Mouse (Mus musculus): ENCODE measurements around the gene Abcg4.
A peak's percentile ranks its signal among the peaks of the same experiment; 100 is the strongest.
"Not testable (repeated sequence)": the region's sequence is repeated elsewhere in the genome, so short reads cannot be mapped to it uniquely, and the experiment has no call there.

The Abcg4 gene

GRCm38 (mm10) chr9:44288076-44288958 is at the start of gene Abcg4:
Gene Abcg4 (minus strand): TSS chr9:44288615.
- peak; percentile 46 to 59 for DNase-seq

GRCm38 (mm10) chr9:44337436-44338169 is 49.2 kb upstream of the Abcg4 start:
- peak; percentile 27 to 29 for DNase-seq

DNA sequence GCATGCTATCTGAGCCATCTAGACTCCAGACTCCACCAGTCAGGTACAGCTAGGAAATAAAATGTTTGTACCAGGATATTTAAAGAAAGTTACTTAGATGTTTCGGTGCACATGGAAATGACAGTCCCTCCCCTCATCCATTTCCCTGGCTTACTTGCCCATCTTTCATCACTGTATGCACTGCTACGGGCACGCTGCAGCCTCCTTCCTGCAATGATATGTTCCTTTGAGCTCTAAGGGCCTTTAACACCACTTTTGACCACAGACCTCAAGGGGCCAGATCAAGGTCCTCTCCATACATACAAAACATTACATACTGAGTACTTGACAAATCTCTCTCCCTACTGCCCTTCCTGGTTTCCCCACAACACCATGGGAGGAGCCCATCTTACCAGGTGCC is 48.5 kb upstream of the Abcg4 start:
- DNase-seq, result no peak

GRCm38 (mm10) chr9:44336513-44336912 is 48.1 kb upstream of the Abcg4 start:
- not testable (repeated sequence) for DNase-seq

- no peak for DNase-seq
These were observed 47.6 kb upstream of the Abcg4 start for GRCm38 (mm10) chr9:44336093-44336406.

DNA sequence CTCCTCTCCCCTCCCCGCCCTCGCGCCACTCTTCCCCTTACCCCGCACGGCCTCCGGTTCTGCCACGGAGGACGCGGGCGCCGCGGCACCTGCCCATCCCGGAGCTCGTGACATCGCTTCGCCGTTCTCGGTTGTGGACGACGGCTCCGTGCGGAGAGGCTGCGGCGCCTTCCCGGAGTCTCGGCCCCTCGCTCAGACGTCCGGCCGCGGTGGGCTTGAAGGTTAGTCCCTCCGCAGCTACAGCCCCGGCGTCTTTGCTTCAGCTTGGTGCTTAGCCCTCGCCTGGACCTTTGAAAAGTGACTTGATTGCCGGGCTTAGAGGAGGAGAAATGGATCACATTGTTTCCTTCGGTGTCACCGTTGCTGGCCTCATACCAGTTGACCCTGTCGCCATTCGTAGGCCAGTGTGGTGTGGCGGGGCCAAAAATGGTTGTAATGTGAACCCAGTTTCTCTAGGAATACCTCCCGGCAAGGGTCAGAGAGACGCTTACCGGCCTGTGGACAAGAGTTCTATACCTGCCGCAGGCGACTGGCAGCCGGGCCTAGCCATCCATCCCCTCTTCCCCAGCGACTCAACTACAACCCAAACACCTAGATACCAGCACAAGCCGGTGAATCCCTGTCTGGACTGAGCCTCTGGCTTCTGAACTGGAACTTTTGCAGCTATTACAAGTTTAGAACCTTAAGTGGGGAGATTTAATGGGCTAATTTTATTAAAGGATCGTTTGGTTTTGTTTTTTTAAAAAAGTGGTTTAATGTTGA is 47.1 kb upstream of the Abcg4 start:
- DNase-seq, result peak in 1 of 2 experiments; percentile 54

- peak; percentile 97 to 99 for DNase-seq
These were observed 46.2 kb upstream of the Abcg4 start, which contains the start of gene H2afx for GRCm38 (mm10) chr9:44334396-44335330. Gene H2afx (plus strand): TSS chr9:44334694.

DNA sequence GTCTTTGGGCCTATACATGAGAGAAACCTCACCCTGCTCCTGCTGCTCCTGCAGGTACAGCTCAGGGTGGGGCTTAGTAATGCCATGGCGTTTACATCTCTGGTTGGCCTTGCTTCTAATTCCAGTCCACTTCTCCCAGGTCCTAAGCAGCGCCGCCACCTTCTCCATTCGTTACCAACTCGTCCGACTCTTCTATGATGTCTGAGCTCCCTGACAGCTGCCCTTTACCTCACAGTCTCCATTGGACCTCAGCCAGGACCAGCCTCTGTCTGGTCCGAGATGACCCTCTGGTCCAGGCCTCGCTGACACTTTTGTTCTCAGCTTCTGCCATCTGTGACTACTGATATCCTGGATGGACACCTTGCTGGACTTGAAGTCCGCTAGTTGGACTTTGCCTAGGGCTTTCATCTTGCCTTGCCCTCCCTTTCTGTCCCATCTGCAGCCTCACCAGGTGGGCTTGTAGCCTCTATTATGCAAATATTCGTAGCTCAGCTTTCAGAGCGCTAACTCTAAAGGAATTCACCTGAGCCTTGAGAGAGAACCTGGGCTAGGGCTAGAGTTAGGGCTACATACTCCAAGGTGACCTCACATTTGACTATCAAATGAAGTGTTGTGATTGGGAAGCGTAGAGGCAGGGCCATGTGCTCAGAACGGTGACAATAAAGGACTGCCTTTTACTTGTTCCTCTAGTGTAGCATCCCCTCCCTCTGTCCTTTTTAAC is 44.7 kb upstream of the Abcg4 start:
- DNase-seq, result no peak

GRCm38 (mm10) chr9:44330736-44331135 is 42.3 kb upstream of the Abcg4 start:
- no peak for DNase-seq

- DNase-seq, result no peak
These were observed 39.5 kb upstream of the Abcg4 start for GRCm38 (mm10) chr9:44327926-44328325.

- DNase-seq, result peak; percentile 44 to 57
These were observed 38.8 kb upstream of the Abcg4 start for GRCm38 (mm10) chr9:44327064-44327711.

DNA sequence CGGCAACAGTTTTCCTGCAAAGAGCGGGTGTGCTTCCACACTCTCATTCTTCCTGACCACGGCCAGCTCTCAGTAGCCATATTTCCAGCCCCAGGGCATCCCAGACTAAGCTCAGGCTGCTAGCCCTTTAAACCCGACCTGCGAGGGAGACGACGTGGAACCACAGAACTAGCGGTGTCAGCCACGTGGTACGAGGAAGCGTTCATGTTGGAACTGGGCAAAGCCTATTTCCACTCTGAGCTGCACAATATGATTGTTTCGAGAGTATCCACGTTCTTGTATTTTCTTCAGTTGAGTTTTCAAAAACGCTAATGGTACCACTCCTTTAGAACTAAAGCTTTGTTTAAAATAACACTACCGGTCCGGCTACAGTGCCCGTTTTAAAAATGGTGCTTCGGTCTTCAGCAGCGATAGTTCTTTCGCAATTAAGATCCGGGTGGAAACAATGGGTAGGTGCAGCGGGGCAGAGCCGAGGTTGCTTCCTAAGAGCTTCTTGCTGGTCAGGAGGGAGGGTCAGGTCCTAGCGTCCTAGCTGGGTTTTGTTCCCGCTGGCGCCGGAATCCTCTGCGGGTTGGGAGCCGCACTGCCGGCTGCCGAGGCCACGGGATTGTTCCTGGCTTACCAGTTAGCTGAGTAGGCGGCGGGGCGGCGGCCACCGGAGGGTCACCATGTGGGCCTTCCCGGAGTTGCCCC is 38.1 kb upstream of the Abcg4 start:
- DNase-seq, result peak; percentile 84 to 91

GRCm38 (mm10) chr9:44325768-44326370 is 37.5 kb upstream of the Abcg4 start, which contains the start of gene Dpagt1:
Gene Dpagt1 (plus strand): TSS chr9:44326019.
- DNase-seq, result no peak

DNA sequence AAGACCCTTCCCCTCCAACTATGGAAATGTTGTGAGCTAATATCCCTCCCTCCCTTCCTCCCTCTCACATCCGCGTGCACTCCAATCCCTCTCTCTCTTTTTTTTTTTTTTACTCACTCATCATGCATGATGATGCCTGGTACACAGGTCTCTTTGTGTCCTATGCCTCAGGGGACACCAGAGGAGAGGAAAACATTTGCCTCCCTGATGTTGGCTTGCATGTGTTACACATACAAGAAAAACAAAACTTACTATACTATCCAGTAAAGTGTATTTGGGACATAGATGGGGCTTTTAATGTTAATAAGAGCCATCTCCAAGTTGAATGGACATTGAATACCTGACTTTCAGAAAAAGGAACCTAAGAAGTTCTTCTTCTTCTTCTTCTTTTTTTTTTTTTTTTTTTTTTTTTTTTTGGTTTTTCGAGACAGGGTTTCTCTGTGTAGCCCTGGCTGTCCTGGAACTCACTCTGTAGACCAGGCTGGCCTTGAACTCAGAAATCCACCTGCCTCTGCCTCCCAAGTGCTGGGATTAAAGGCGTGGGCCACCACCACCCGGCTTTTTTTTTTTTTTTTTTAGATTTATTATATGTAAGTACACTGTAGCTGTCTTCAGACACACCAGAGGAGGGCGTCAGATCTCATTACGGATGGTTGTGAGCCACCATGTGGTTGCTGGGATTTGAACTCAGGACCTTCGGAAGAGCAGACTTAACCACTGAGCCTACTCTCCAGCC is 36.8 kb upstream of the Abcg4 start:
- DNase-seq, result not testable (repeated sequence)

DNA sequence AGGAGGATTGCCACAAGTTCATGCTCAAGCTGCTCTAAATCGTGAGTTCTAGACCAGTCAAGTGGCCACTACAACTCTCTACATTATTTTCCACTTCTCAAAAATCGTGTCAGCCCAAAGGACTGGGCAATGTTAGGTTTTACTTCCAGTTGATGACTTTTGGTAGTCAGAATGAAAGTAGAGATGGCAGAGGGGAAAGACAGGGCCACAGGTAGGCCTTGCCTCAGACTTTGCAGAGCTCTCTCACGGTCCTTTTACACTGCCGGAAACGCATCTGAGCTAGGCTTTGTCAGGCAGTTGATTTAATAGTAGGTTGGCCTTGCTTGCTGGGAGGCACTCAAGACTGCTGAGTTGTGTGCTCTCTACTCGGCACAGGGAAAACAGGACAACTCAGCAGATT is 35.7 kb upstream of the Abcg4 start:
- DNase-seq, result no peak

- DNase-seq, result not testable (repeated sequence)
These were observed 35.2 kb upstream of the Abcg4 start for GRCm38 (mm10) chr9:44323656-44324055.

DNA sequence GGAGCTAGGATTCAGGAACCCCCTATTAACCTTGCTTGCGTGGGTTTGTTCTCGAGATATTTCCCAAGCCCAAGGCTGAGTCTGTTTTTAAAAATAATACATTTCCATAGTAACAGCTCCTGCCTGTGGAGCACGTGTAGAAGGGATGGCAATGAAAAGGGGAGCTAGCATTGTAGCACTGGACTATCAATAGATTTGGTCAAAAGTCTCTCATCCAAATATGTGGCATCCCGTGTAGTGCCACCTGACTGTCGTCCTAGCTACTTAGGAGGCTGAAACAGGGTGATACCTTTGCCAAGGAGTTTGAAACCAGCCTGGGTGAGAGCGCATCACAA is 32.4 kb upstream of the Abcg4 start:
- DNase-seq, result no peak

- DNase-seq, result peak; percentile 89 to 95
These were observed 31.7 kb upstream of the Abcg4 start, which contains the start of gene C2cd2l for GRCm38 (mm10) chr9:44319887-44320798. Gene C2cd2l (minus strand): TSS chr9:44320285.

Measured in kidney, postnatal 4 days (tissue).